Mouse (Mus musculus): ENCODE data around the gene Anks1. TPM values are rescaled to one million over a fixed set of nuclear protein-coding genes. Genes with fewer than 3 reads are reported as not detected.

Anks1 gene
- polyA plus RNA-seq, 1 experiment from 2014 or later, result 11.3 TPM

- TF ChIP-seq CTCF (IDR thresholded peaks at IDR 0.05; ENCODE audit: low read depth), result no peak
- H3K4me3 ChIP-seq (replicated peaks; ENCODE audit: low read depth, low read length), result no peak overlapping the region
- H3K27me3 ChIP-seq (ENCODE audit: insufficient read depth, low read length), result no peaks in the 10 kb centered on the region
- 0 out of 2 replicates have a peak overlapping the region, but pooled peaks have one; percentile 15 for H3K27ac ChIP-seq
- ATAC-seq (replicated peaks; ENCODE audit: low FRiP score, low read depth) (no peak), DNase-seq (ENCODE audit: low spot score) (no peak)
- WGBS, result 84% methylated on average over 10 of the region's 10 CpGs
- no peak overlapping the region for H3K4me2 ChIP-seq (ENCODE audit: low read length)
- H3K36me3 ChIP-seq (ENCODE audit: insufficient read depth, low read length), result no peaks in the 10 kb centered on the region
- H3K9ac ChIP-seq (ENCODE audit: low read depth, low read length), result no peak overlapping the region
- peaks cover 6% of the 10 kb centered on the region for H3K4me1 ChIP-seq (replicated peaks; ENCODE audit: insufficient read depth, low read length)
- no peaks in the 10 kb centered on the region for H3K9me3 ChIP-seq (replicated peaks; ENCODE audit: low read length)
These were observed 121.3 kb downstream of the Anks1 start for GRCm38 (mm10) chr17:28030446-28030845.

GRCm38 (mm10) chr17:28031281-28031941 is 122.3 kb downstream of the Anks1 start:
- Histone ChIP-seq H3K4me3 (replicated peaks; ENCODE audit: low read depth, low read length) (no peak overlapping the region), H3K9ac (ENCODE audit: low read depth, low read length) (no peak overlapping the region), H3K9me3 (replicated peaks; ENCODE audit: low read length) (no peaks in the 10 kb centered on the region), H3K4me1 (replicated peaks; ENCODE audit: insufficient read depth, low read length) (peaks cover 3% of the 10 kb centered on the region), H3K4me2 (ENCODE audit: low read length) (no peak overlapping the region), H3K27ac (no peak overlapping the region), H3K27me3 (ENCODE audit: insufficient read depth, low read length) (no peaks in the 10 kb centered on the region), H3K36me3 (ENCODE audit: insufficient read depth, low read length) (no peaks in the 10 kb centered on the region)
- DNase-seq (ENCODE audit: low spot score) (no peak), ATAC-seq (replicated peaks; ENCODE audit: low FRiP score, low read depth) (no peak)
- 64% methylated on average over 9 of the region's 9 CpGs for WGBS
- no peak for TF ChIP-seq CTCF (IDR thresholded peaks at IDR 0.05; ENCODE audit: low read depth)

- no peaks in the 10 kb centered on the region; the same call in 1 of the 2 replicates for H3K36me3 ChIP-seq (ENCODE audit: insufficient read depth, low read length)
- no peak for DNase-seq (ENCODE audit: low spot score)
- no peak overlapping the region for H3K27ac ChIP-seq
- no peaks in the 10 kb centered on the region for H3K27me3 ChIP-seq (ENCODE audit: insufficient read depth, low read length)
- ATAC-seq (replicated peaks; ENCODE audit: low FRiP score, low read depth), result no peak
- 63% methylated on average over 10 of the region's 10 CpGs for WGBS
- H3K4me1 ChIP-seq (replicated peaks; ENCODE audit: insufficient read depth, low read length), result no peaks in the 10 kb centered on the region; the same call in 1 of the 2 replicates
- no peaks in the 10 kb centered on the region for H3K9me3 ChIP-seq (replicated peaks; ENCODE audit: low read length)
- TF ChIP-seq CTCF (IDR thresholded peaks at IDR 0.05; ENCODE audit: low read depth), result no peak
- no peak overlapping the region for H3K9ac ChIP-seq (ENCODE audit: low read depth, low read length)
- no peak overlapping the region for H3K4me3 ChIP-seq (replicated peaks; ENCODE audit: low read depth, low read length)
- H3K4me2 ChIP-seq (ENCODE audit: low read length), result no peak overlapping the region
These were observed 123.1 kb downstream of the Anks1 start for GRCm38 (mm10) chr17:28032219-28032618.

- no peak overlapping the region for H3K4me3 ChIP-seq (replicated peaks; ENCODE audit: low read depth, low read length)
- 49% methylated on average over 3 of the region's 3 CpGs for WGBS
- H3K9me3 ChIP-seq (replicated peaks; ENCODE audit: low read length), result no peaks in the 10 kb centered on the region
- H3K4me1 ChIP-seq (replicated peaks; ENCODE audit: insufficient read depth, low read length), result no peaks in the 10 kb centered on the region; the same call in 1 of the 2 replicates
- no peak for TF ChIP-seq CTCF (IDR thresholded peaks at IDR 0.05; ENCODE audit: low read depth)
- no peak overlapping the region for H3K4me2 ChIP-seq (ENCODE audit: low read length)
- no peak for ATAC-seq (replicated peaks; ENCODE audit: low FRiP score, low read depth)
- no peaks in the 10 kb centered on the region; the same call in 1 of the 2 replicates for H3K36me3 ChIP-seq (ENCODE audit: insufficient read depth, low read length)
- H3K9ac ChIP-seq (ENCODE audit: low read depth, low read length), result no peak overlapping the region; the same call in 1 of the 2 replicates
- H3K27ac ChIP-seq, result no peak overlapping the region
- DNase-seq (ENCODE audit: low spot score), result no peak
- no peaks in the 10 kb centered on the region for H3K27me3 ChIP-seq (ENCODE audit: insufficient read depth, low read length)
These were observed 124.0 kb downstream of the Anks1 start for GRCm38 (mm10) chr17:28033046-28033580.

DNA sequence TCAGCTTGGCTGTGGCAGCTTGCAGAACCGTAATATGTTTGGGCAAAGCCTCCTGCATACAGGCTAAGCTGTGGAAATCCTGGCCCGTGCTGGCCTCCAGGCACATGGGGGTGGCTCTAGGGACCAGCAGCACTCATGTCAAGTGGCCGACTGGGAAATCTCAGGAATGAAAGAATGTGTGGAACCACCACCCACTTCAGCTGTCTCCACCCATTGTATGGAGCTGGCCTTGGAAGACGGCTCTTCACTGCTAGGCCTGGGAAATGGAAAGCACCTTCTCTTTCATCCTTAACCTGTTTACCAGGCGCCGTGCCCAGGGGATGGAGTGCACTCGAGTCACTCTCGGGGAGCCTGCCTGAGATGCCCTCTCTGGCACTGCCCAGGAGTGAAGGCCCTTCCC is 125.9 kb downstream of the Anks1 start:
- Histone ChIP-seq H3K27me3 (ENCODE audit: insufficient read depth, low read length) (no peaks in the 10 kb centered on the region), H3K4me2 (ENCODE audit: low read length) (no peak overlapping the region), H3K4me1 (replicated peaks; ENCODE audit: insufficient read depth, low read length) (no peaks in the 10 kb centered on the region), H3K9me3 (replicated peaks; ENCODE audit: low read length) (no peaks in the 10 kb centered on the region), H3K4me3 (replicated peaks; ENCODE audit: low read depth, low read length) (no peak overlapping the region), H3K36me3 (ENCODE audit: insufficient read depth, low read length) (peaks cover 11% of the 10 kb centered on the region), H3K9ac (ENCODE audit: low read depth, low read length) (no peak overlapping the region), H3K27ac (no peak overlapping the region)
- ATAC-seq (replicated peaks; ENCODE audit: low FRiP score, low read depth) (no peak), DNase-seq (ENCODE audit: low spot score) (no peak)
- WGBS, result 78% methylated on average over 8 of the region's 8 CpGs
- TF ChIP-seq CTCF (IDR thresholded peaks at IDR 0.05; ENCODE audit: low read depth), result no peak

- no peak overlapping the region for H3K9ac ChIP-seq (ENCODE audit: low read depth, low read length)
- no peaks in the 10 kb centered on the region for H3K27me3 ChIP-seq (ENCODE audit: insufficient read depth, low read length)
- no peak overlapping the region for H3K4me3 ChIP-seq (replicated peaks; ENCODE audit: low read depth, low read length)
- ATAC-seq (replicated peaks; ENCODE audit: low FRiP score, low read depth), result no peak
- H3K9me3 ChIP-seq (replicated peaks; ENCODE audit: low read length), result no peaks in the 10 kb centered on the region
- WGBS, result 55% methylated on average over 14 of the region's 14 CpGs
- no peak overlapping the region for H3K4me2 ChIP-seq (ENCODE audit: low read length)
- no peak overlapping the region for H3K27ac ChIP-seq
- peaks cover 16% of the 10 kb centered on the region for H3K36me3 ChIP-seq (ENCODE audit: insufficient read depth, low read length)
- H3K4me1 ChIP-seq (replicated peaks; ENCODE audit: insufficient read depth, low read length), result no peaks in the 10 kb centered on the region
- DNase-seq (ENCODE audit: low spot score), result no peak
- no peak for TF ChIP-seq CTCF (IDR thresholded peaks at IDR 0.05; ENCODE audit: low read depth)
These were observed 128.0 kb downstream of the Anks1 start for GRCm38 (mm10) chr17:28036813-28037756.

Data from kidney, postnatal 0 days (tissue).